Mouse (Mus musculus) brain, embryonic 14.5 days (tissue): ENCODE data around the gene Serpinh1.

Source experiments
- CTCF ChIP-seq: fragments of 200-500 bp; IDR thresholded peaks from 2 replicates; pipeline ENCODE4 v1.5.1; 2012; ENCODE audit warnings: inconsistent platforms, mild to moderate bottlenecking, moderate library complexity, borderline replicate concordance; ENCODE audit not compliant: insufficient read depth, insufficient read length; ENCODE audit errors: extremely low read depth
- POLR2A ChIP-seq: fragments of 200-500 bp; IDR thresholded peaks from 2 replicates; pipeline ENCODE4 v1.6.1; 2012; ENCODE audit warnings: mild to moderate bottlenecking, inconsistent platforms, borderline replicate concordance; ENCODE audit not compliant: poor library complexity, insufficient read depth, insufficient read length, severe bottlenecking; ENCODE audit errors: extremely low read depth

DNA sequence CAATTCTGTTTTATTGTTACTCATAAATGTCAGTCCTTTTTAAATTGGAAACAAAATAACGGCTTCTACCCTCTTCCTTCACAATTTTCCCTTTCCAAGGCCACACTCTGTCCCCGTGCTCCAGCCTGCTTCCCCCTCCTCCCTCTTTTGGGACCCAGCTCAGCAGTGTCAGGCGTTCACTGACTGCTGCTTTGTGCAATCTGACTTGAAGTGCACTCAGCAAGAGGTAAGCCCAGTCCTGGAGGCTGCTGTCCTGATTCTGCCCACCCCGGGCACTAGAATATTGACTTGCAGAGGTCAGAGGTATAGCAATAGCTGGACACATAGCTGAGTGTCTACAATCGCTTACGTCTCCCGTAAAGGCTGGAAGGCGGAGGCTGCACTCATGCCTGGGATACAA is 39.8 kb downstream of the Serpinh1 start:
- TF ChIP-seq CTCF: no peak
- TF ChIP-seq POLR2A: no peak
